Mouse (Mus musculus) liver, adult 2 months (tissue): ENCODE measurements around the gene 4930469K13Rik. TPM values are rescaled to one million over a fixed set of nuclear protein-coding genes. Genes with fewer than 3 reads are reported as not detected.
A peak's percentile ranks its signal among the peaks of the same experiment; 100 is the strongest.

Experiments used
- DNase-seq: peaks from one replicate; pipeline ENCODE4 v3.0.0-alpha.2; 2011; ENCODE audit warnings: low read depth, low spot score; ENCODE audit errors: extremely low read depth
- H3K27ac ChIP-seq: fragments of 200-500 bp; replicated peaks from 2 replicates; pipeline ENCODE4 v1.5.1; 2012; ENCODE audit warnings: low read depth, mild to moderate bottlenecking, control low read depth, inconsistent platforms, low read length; ENCODE audit not compliant: insufficient read depth
- H3K27me3 ChIP-seq: fragments of 200-500 bp; 2 replicates; pipeline ENCODE4 v1.6.1; 2012; ENCODE audit warnings: mild to moderate bottlenecking, moderate library complexity, low read length, inconsistent platforms; ENCODE audit not compliant: control insufficient read depth, insufficient read depth
- H3K36me3 ChIP-seq: fragments of 200-500 bp; 2 replicates; pipeline ENCODE4 v1.6.1; 2012; ENCODE audit warnings: low read length, inconsistent platforms; ENCODE audit not compliant: control insufficient read depth, insufficient read depth
- H3K4me1 ChIP-seq: fragments of 200-500 bp; 2 replicates; pipeline ENCODE4 v1.6.1; 2011; ENCODE audit warnings: low read length; ENCODE audit not compliant: control insufficient read depth, insufficient read depth
- H3K4me3 ChIP-seq: fragments of 200-500 bp; 2 replicates; pipeline ENCODE4 v1.5.1; 2011; ENCODE audit warnings: low read depth, mild to moderate bottlenecking, control low read depth, low read length, moderate library complexity; ENCODE audit not compliant: insufficient read depth
- H3K79me2 ChIP-seq: fragments of 200-500 bp; 2 replicates; pipeline ENCODE4 v1.6.1; 2012; ENCODE audit warnings: inconsistent platforms, mild to moderate bottlenecking, low read length, moderate library complexity; ENCODE audit not compliant: control insufficient read depth, insufficient read depth
- H3K9ac ChIP-seq: fragments of 200-500 bp; 2 replicates; pipeline ENCODE4 v1.6.1; 2012; ENCODE audit warnings: low read depth, mild to moderate bottlenecking, control low read depth, inconsistent platforms, low read length
- CTCF ChIP-seq: fragments of 200-500 bp; IDR thresholded peaks from 2 replicates; pipeline ENCODE4 v1.5.1; 2011; ENCODE audit warnings: low read depth, low read length, control low read depth
- POLR2A ChIP-seq: fragments of 200-500 bp; IDR thresholded peaks from 2 replicates; pipeline ENCODE4 v1.6.1; 2011; ENCODE audit warnings: low read length, control low read depth; ENCODE audit not compliant: insufficient read depth; ENCODE audit errors: extremely low read depth
- WGBS: fragments of 180-500 bp; shearing (Covaris S2); methylation state at CpG from one replicate; pipeline ENCODE4 v1.1.7; 2018; 5-methylcytosine and 5-hydroxymethylcytosine counted together
- polyA plus RNA-seq: library from polyadenylated mRNA; depleted of rRNA; stranded (reverse); fragments of >200 nt; gene quantifications from 2 replicates; pipeline ENCODE4 v1.2.3, GENCODE M21; 2012
- total RNA-seq: library from RNA; depleted of rRNA; stranded (reverse); fragments of >200 nt; gene quantifications from 2 replicates; pipeline ENCODE4 v1.2.3, GENCODE M21; 2014

Gene 4930469K13Rik
- total and polyA plus RNA-seq, 2 experiments: not detected

- no peak overlapping the region for H3K27ac ChIP-seq
- H3K9ac ChIP-seq: no peak overlapping the region
- H3K36me3 ChIP-seq: no peaks in the 10 kb centered on the region
- no peaks in the 10 kb centered on the region for H3K79me2 ChIP-seq
- WGBS: 68% methylated on average over 4 of the region's 4 CpGs
- H3K4me1 ChIP-seq: no peaks in the 10 kb centered on the region
- H3K4me3 ChIP-seq: no peak overlapping the region
- TF ChIP-seq CTCF: no peak
- TF ChIP-seq POLR2A: no peak
- no peaks in the 10 kb centered on the region for H3K27me3 ChIP-seq
- DNase-seq: no peak
These were observed 158.8 kb downstream of the 4930469K13Rik start for GRCm38 (mm10) chr11:33939456-33940113.

GRCm38 (mm10) chr11:33938561-33939274, 159.6 kb downstream of the 4930469K13Rik start:
- 59% methylated on average over 7 of the region's 7 CpGs for whole genome bisulfite sequencing
- TF ChIP-seq CTCF: no peak
- TF ChIP-seq POLR2A: no peak
- no peaks in the 10 kb centered on the region for H3K27me3 ChIP-seq
- DNase-seq: no peak
- no peaks in the 10 kb centered on the region for H3K4me1 ChIP-seq
- H3K36me3 ChIP-seq: no peaks in the 10 kb centered on the region
- no peak overlapping the region for H3K27ac ChIP-seq
- H3K4me3 ChIP-seq: no peak overlapping the region
- H3K9ac ChIP-seq: no peak overlapping the region
- H3K79me2 ChIP-seq: no peaks in the 10 kb centered on the region

DNA sequence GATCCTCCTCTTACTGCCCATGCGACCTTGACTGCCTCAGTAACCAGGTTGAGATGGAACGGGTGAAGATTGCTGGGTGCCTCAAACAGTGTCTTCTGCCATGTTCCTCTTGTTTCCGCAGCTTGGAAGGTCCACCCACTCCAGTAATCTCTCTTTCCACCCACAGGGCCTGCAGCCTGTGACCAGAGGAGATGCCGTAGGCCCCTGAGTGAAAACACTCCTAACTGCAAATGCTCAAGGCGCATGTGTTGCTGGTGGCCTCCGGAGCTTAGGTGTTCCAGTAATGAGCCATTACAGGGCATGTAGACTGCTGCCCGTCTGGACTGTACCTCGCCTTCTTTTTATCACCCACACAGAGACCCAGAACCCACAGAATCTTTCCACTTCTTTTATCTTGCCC, 160.7 kb downstream of the 4930469K13Rik start:
- Histone ChIP-seq H3K27me3 (no peaks in the 10 kb centered on the region), H3K4me3 (no peak overlapping the region), H3K27ac (no peak overlapping the region), H3K79me2 (no peaks in the 10 kb centered on the region), H3K4me1 (no peaks in the 10 kb centered on the region), H3K36me3 (no peaks in the 10 kb centered on the region), H3K9ac (no peak overlapping the region)
- 84% methylated on average over 8 of the region's 8 CpGs for WGBS
- TF ChIP-seq CTCF: no peak
- no peak for TF ChIP-seq POLR2A
- no peak for DNase-seq

DNA sequence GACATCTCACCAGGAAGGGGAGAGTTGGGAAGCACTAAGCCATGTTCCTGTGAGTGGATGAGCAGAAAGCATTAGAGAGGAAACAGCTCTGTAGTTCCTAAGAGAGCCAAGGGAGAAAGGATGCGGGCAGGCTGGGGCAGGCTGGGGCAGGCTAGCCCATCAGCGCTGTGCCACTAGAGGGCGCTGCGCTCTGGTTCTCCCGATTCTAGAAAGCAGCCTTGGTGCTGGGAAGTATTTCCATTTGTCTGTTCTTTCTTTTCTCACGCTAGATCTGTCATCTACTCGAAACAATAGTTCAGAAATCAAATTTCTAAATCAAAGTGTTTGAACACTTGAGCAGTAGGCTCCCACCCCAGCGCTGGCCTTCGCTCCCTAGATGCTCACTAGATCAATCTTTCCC, 164.1 kb downstream of the 4930469K13Rik start:
- TF ChIP-seq POLR2A (no peak), CTCF (peak; percentile 43)
- Histone ChIP-seq H3K36me3 (no peaks in the 10 kb centered on the region), H3K27me3 (no peaks in the 10 kb centered on the region), H3K9ac (no peak overlapping the region), H3K4me3 (no peak overlapping the region), H3K79me2 (no peaks in the 10 kb centered on the region), H3K4me1 (no peaks in the 10 kb centered on the region; the same call in 1 of the 2 replicates), H3K27ac (no peak overlapping the region)
- WGBS: 70% methylated on average over 9 of the region's 9 CpGs
- no peak for DNase-seq

- TF ChIP-seq CTCF (no peak), POLR2A (no peak)
- H3K4me1 ChIP-seq: no peaks in the 10 kb centered on the region; the same call in 1 of the 2 replicates
- DNase-seq: no peak
- H3K9ac ChIP-seq: no peak overlapping the region
- H3K4me3 ChIP-seq: no peak overlapping the region
- no peaks in the 10 kb centered on the region for H3K79me2 ChIP-seq
- WGBS: 65% methylated on average over 18 of the region's 18 CpGs
- no peaks in the 10 kb centered on the region for H3K36me3 ChIP-seq
- no peaks in the 10 kb centered on the region for H3K27me3 ChIP-seq
- H3K27ac ChIP-seq: no peak overlapping the region
These were observed 165.8 kb downstream of the 4930469K13Rik start for GRCm38 (mm10) chr11:33932386-33933111.
